Mouse (Mus musculus) liver, postnatal 0 days (tissue): ENCODE measurements around the gene Sfxn2.

Experiments
- CTCF ChIP-seq: sonication (generic); IDR thresholded peaks from 2 replicates; pipeline ENCODE4 v1.5.1; 2016; ENCODE audit warnings: antibody characterized with exemption, low read depth
- EP300 ChIP-seq: IDR thresholded peaks from 2 replicates; pipeline ENCODE4 v1.6.1; 2016; ENCODE audit warnings: antibody characterized with exemption, low read depth, mild to moderate bottlenecking

DNA sequence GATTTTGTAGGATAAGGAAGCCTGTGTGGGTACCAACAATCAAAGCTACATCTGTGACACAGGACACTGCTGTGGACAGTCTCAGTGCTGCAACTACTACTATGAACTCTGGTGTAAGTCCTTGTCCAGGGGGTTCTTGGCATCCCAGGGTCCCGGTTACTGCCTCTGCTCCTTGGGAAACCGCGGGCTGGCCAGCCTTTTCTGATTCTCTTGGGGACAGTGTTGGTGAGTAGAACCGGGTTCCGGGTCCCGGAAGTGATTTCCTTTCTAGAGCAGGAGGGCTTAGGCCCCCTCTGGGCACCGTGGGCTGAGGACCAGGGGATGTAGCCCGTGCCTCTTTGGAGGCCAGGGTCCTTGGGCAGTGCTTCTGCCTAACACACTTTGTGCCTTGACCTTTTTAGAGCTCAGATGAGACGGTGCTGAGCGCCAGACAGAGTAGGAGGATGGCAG, 71.2 kb downstream of the Sfxn2 start:
- TF ChIP-seq CTCF (no peak), EP300 (no peak)
